Mouse (Mus musculus) bone marrow, adult 2 months (tissue): ENCODE measurements around the gene Clpsl2.

Experiments used
- CTCF ChIP-seq: fragments of 200-500 bp; IDR thresholded peaks from 2 replicates; pipeline ENCODE4 v1.5.1; 2011; ENCODE audit warnings: low read length, control low read depth; ENCODE audit not compliant: control insufficient read depth, insufficient read depth
- POLR2A ChIP-seq: fragments of 200-500 bp; IDR thresholded peaks from 2 replicates; pipeline ENCODE4 v1.6.1; 2011; ENCODE audit warnings: low read depth, mild to moderate bottlenecking, control low read depth, low read length, borderline replicate concordance; ENCODE audit not compliant: control insufficient read depth

GRCm38 (mm10) chr17:28548550-28548949, 661 bp upstream of the Clpsl2 start:
- TF ChIP-seq CTCF (no peak), POLR2A (no peak)
